Mouse (Mus musculus): ENCODE results near the gene Sgpp1. TPM values are rescaled to one million over a fixed set of nuclear protein-coding genes. Genes with fewer than 3 reads are reported as not detected.

Gene Sgpp1
- polyA plus RNA-seq (2012; rRNA removed) (9.1 and 9.2 TPM in 2 replicates), polyA plus RNA-seq (2014; fragmentation: Nextera tagmentation; extraction: Ambion mirVana) (17.7 and 19.1 TPM in 2 replicates)

GRCm38 (mm10) chr12:75735246-75736200, at the start of gene Sgpp1:
Sgpp1 (minus strand) TSS chr12:75735729.
- Histone ChIP-seq H3K27me3 (ENCODE audit: control insufficient read depth, insufficient read depth, low read length) (no peaks in the 10 kb centered on the region), H3K36me3 (replicated peaks; ENCODE audit: control insufficient read depth, insufficient read depth, low read depth) (no peaks in the 10 kb centered on the region), H3K4me3 (ENCODE audit: insufficient read depth in 1 of 2, low read depth in 2 of 2, low read length in 2 of 2) (peak within 1 kb of the TSS; percentile 86), H3K4me1 (replicated peaks; ENCODE audit: control insufficient read depth in 2 of 2, insufficient read depth in 2 of 2, low read length in 1 of 2) (peaks cover 4 to 6% of the 10 kb centered on the region in 2 experiments), H3K9ac (replicated peaks) (peak within 1 kb of the TSS; percentile 66), H3K9me3 (ENCODE audit: control insufficient read depth, low read length) (no peaks in the 10 kb centered on the region), H3K27ac (peak within 1 kb of the TSS; percentile 1), H3K4me2 (ENCODE audit: low read depth) (peak within 1 kb of the TSS; percentile 79)
- TF ChIP-seq CTCF (IDR thresholded peaks at IDR 0.05; ENCODE audit: low read depth) (no peak), EP300 (IDR thresholded peaks at IDR 0.05; ENCODE audit: low read depth) (no peak)
- DNase-seq (ENCODE audit: low read depth in 3 of 3, low spot score in 3 of 3) (peak; percentile 68 to 72 (median 70)), ATAC-seq (ENCODE audit: insufficient read depth) (peak; percentile 93)
- WGBS (ENCODE audit: insufficient replicate concordance): under 1% methylated on average over 96 of the region's 105 CpGs

- Histone ChIP-seq H3K9ac (replicated peaks) (no peak overlapping the region), H3K27me3 (ENCODE audit: control insufficient read depth, insufficient read depth, low read length) (no peaks in the 10 kb centered on the region), H3K27ac (no peak overlapping the region), H3K4me2 (ENCODE audit: low read depth) (no peak overlapping the region), H3K36me3 (replicated peaks; ENCODE audit: control insufficient read depth, insufficient read depth, low read depth) (no peaks in the 10 kb centered on the region), H3K9me3 (ENCODE audit: control insufficient read depth, low read length) (no peaks in the 10 kb centered on the region), H3K4me1 (replicated peaks; ENCODE audit: control insufficient read depth in 2 of 2, insufficient read depth in 2 of 2, low read length in 1 of 2) (no peaks in the 10 kb centered on the region), H3K4me3 (ENCODE audit: insufficient read depth in 1 of 2, low read depth in 2 of 2, low read length in 2 of 2) (no peak overlapping the region)
- TF ChIP-seq CTCF (IDR thresholded peaks at IDR 0.05; ENCODE audit: low read depth) (no peak), EP300 (IDR thresholded peaks at IDR 0.05; ENCODE audit: low read depth) (no peak)
- DNase-seq (ENCODE audit: low read depth in 3 of 3, low spot score in 3 of 3): no peak
- 66% methylated on average over 2 of the region's 2 CpGs for WGBS (ENCODE audit: insufficient replicate concordance)
- ATAC-seq (ENCODE audit: insufficient read depth): no peak
These were observed 48.8 kb upstream of the Sgpp1 start for GRCm38 (mm10) chr12:75784271-75784751.

- H3K27me3 ChIP-seq (ENCODE audit: control insufficient read depth, insufficient read depth, low read length): no peaks in the 10 kb centered on the region
- no peak overlapping the region for H3K9ac ChIP-seq (replicated peaks)
- 41% methylated on average over 7 of the region's 7 CpGs for WGBS (ENCODE audit: insufficient replicate concordance)
- ATAC-seq (ENCODE audit: insufficient read depth) (no peak), DNase-seq (ENCODE audit: low read depth in 3 of 3, low spot score in 3 of 3) (no peak)
- H3K4me1 ChIP-seq (replicated peaks; ENCODE audit: control insufficient read depth in 2 of 2, insufficient read depth in 2 of 2, low read length in 1 of 2): no peaks in the 10 kb centered on the region
- no peak overlapping the region for H3K4me2 ChIP-seq (ENCODE audit: low read depth)
- H3K9me3 ChIP-seq (ENCODE audit: control insufficient read depth, low read length): no peaks in the 10 kb centered on the region
- no peak overlapping the region for H3K4me3 ChIP-seq (ENCODE audit: insufficient read depth in 1 of 2, low read depth in 2 of 2, low read length in 2 of 2)
- no peak overlapping the region for H3K27ac ChIP-seq
- TF ChIP-seq EP300 (IDR thresholded peaks at IDR 0.05; ENCODE audit: low read depth) (no peak), CTCF (IDR thresholded peaks at IDR 0.05; ENCODE audit: low read depth) (no peak)
- no peaks in the 10 kb centered on the region for H3K36me3 ChIP-seq (replicated peaks; ENCODE audit: control insufficient read depth, insufficient read depth, low read depth)
These were observed 46.5 kb upstream of the Sgpp1 start for GRCm38 (mm10) chr12:75781995-75782394.

- Histone ChIP-seq H3K36me3 (replicated peaks; ENCODE audit: control insufficient read depth, insufficient read depth, low read depth) (no peaks in the 10 kb centered on the region), H3K4me1 (replicated peaks; ENCODE audit: control insufficient read depth in 2 of 2, insufficient read depth in 2 of 2, low read length in 1 of 2) (no peaks in the 10 kb centered on the region), H3K27ac (no peak overlapping the region), H3K9ac (replicated peaks) (no peak overlapping the region), H3K27me3 (ENCODE audit: control insufficient read depth, insufficient read depth, low read length) (no peaks in the 10 kb centered on the region), H3K4me2 (ENCODE audit: low read depth) (no peak overlapping the region), H3K9me3 (ENCODE audit: control insufficient read depth, low read length) (no peaks in the 10 kb centered on the region), H3K4me3 (ENCODE audit: insufficient read depth in 1 of 2, low read depth in 2 of 2, low read length in 2 of 2) (no peak overlapping the region)
- ATAC-seq (ENCODE audit: insufficient read depth): no peak
- DNase-seq (ENCODE audit: low read depth in 3 of 3, low spot score in 3 of 3): no peak
- TF ChIP-seq EP300 (IDR thresholded peaks at IDR 0.05; ENCODE audit: low read depth) (no peak), CTCF (IDR thresholded peaks at IDR 0.05; ENCODE audit: low read depth) (no peak)
These were observed 45.9 kb upstream of the Sgpp1 start for GRCm38 (mm10) chr12:75781445-75781844.

GRCm38 (mm10) chr12:75772424-75773034, 37.0 kb upstream of the Sgpp1 start:
- Histone ChIP-seq H3K4me1 (replicated peaks; ENCODE audit: control insufficient read depth in 2 of 2, insufficient read depth in 2 of 2, low read length in 1 of 2) (0 out of 4 replicates have a peak, but pooled peaks cover 0 to 2% of the 10 kb centered on the region in 2 experiments), H3K4me2 (ENCODE audit: low read depth) (no peak overlapping the region), H3K9me3 (ENCODE audit: control insufficient read depth, low read length) (no peaks in the 10 kb centered on the region), H3K4me3 (ENCODE audit: insufficient read depth in 1 of 2, low read depth in 2 of 2, low read length in 2 of 2) (no peak overlapping the region), H3K36me3 (replicated peaks; ENCODE audit: control insufficient read depth, insufficient read depth, low read depth) (no peaks in the 10 kb centered on the region), H3K27ac (no peak overlapping the region), H3K27me3 (ENCODE audit: control insufficient read depth, insufficient read depth, low read length) (no peaks in the 10 kb centered on the region), H3K9ac (replicated peaks) (no peak overlapping the region)
- WGBS (ENCODE audit: insufficient replicate concordance): 10% methylated on average over 3 of the region's 3 CpGs
- TF ChIP-seq CTCF (IDR thresholded peaks at IDR 0.05; ENCODE audit: low read depth) (peak; percentile 79), EP300 (IDR thresholded peaks at IDR 0.05; ENCODE audit: low read depth) (no peak)
- DNase-seq (ENCODE audit: low read depth in 3 of 3, low spot score in 3 of 3): peak in 2 of 3 experiments; percentile 12 to 29
- no peak for ATAC-seq (ENCODE audit: insufficient read depth)

All from liver, embryonic 14.5 days (tissue).